Mouse (Mus musculus) heart, postnatal 0 days (tissue): ENCODE results near the gene Gng10. TPM values are rescaled to one million over a fixed set of nuclear protein-coding genes. Genes with fewer than 3 reads are reported as not detected.

ENCODE experiments used
- ATAC-seq: fragments of 200-750 bp; cut with Nextera tagmentation; 2 replicates; pipeline ENCODE4 v1.8.0; 2017; ENCODE audit warnings: low read depth, moderate number of reproducible peaks, moderate library complexity; ENCODE audit not compliant: insufficient read depth
- DNase-seq: peaks from one replicate; pipeline ENCODE4 v3.0.0-alpha.2; 2016; ENCODE audit warnings: low spot score
- H3K27ac ChIP-seq: fragments of 300-500 bp; sonication (generic); 2 replicates; pipeline ENCODE4 v1.5.1; 2014; ENCODE audit warnings: low read depth, mild to moderate bottlenecking
- H3K27me3 ChIP-seq: fragments of 300-500 bp; sonication (generic); 2 replicates; pipeline ENCODE4 v1.6.1; 2014; ENCODE audit warnings: low read length, mixed read lengths; ENCODE audit not compliant: control insufficient read depth, insufficient read depth
- H3K36me3 ChIP-seq: fragments of 300-500 bp; sonication (generic); replicated peaks from 2 replicates; pipeline ENCODE4 v1.6.1; 2014; ENCODE audit warnings: low read length, mixed read lengths; ENCODE audit not compliant: control insufficient read depth, insufficient read depth
- H3K4me1 ChIP-seq: fragments of 300-500 bp; sonication (generic); 2 replicates; pipeline ENCODE4 v1.6.1; 2014; ENCODE audit warnings: antibody characterized with exemption; ENCODE audit not compliant: control insufficient read depth, insufficient read depth
- H3K4me2 ChIP-seq: fragments of 300-500 bp; sonication (generic); 2 replicates; pipeline ENCODE4 v1.6.1; 2014; ENCODE audit warnings: low read depth, mild to moderate bottlenecking, low read length, moderate library complexity
- H3K4me3 ChIP-seq: fragments of 300-500 bp; sonication (generic); 2 replicates; pipeline ENCODE4 v1.5.1; 2014; ENCODE audit warnings: low read depth, low read length
- H3K9ac ChIP-seq: fragments of 300-500 bp; sonication (generic); replicated peaks from 2 replicates; pipeline ENCODE4 v1.6.1; 2014; ENCODE audit warnings: low read depth, low read length, mixed read lengths
- H3K9me3 ChIP-seq: fragments of 300-500 bp; sonication (generic); replicated peaks from 2 replicates; pipeline ENCODE4 v1.6.1; 2016; ENCODE audit warnings: low read length; ENCODE audit not compliant: control insufficient read depth
- CTCF ChIP-seq: IDR thresholded peaks from 2 replicates; pipeline ENCODE4 v1.5.1; 2016; ENCODE audit warnings: antibody characterized with exemption, control low read depth, low read depth
- EP300 ChIP-seq: IDR thresholded peaks from 2 replicates; pipeline ENCODE4 v1.6.1; 2016; ENCODE audit warnings: antibody characterized with exemption, low read depth
- WGBS: fragments of 180-500 bp; shearing (Covaris S2); extraction: QIAGEN DNeasy Blood & Tissue Kit; methylation state at CpG from one replicate; pipeline ENCODE4 v1.1.7; 2014; 5-methylcytosine and 5-hydroxymethylcytosine counted together
- polyA plus RNA-seq: library from polyadenylated mRNA; unstranded; fragments of >200 nt; fragmentation: Nextera tagmentation; extraction: Ambion mirVana; gene quantifications from 2 replicates; pipeline ENCODE4 v1.2.1, GENCODE M21; 2015
- total RNA-seq: library from RNA; depleted of rRNA; stranded (reverse); fragments of >200 nt; gene quantifications from 2 replicates; pipeline ENCODE4 v1.2.3, GENCODE M21; 2014; ENCODE audit warnings: low replicate concordance

The Gng10 gene
- total and polyA plus RNA-seq, 2 experiments from 2014 or later = 34.2 to 41.3 TPM

GRCm38 (mm10) chr4:58998688-58999087 is 36.2 kb upstream of the Gng10 start:
- no peaks in the 10 kb centered on the region for H3K27me3 ChIP-seq
- no peak overlapping the region for H3K4me2 ChIP-seq
- no peaks in the 10 kb centered on the region for H3K36me3 ChIP-seq
- TF ChIP-seq CTCF (no peak), EP300 (no peak)
- WGBS = 65% methylated on average over 1 of the region's 1 CpGs
- no peak overlapping the region for H3K27ac ChIP-seq
- DNase-seq = no peak
- ATAC-seq = no peak
- H3K4me3 ChIP-seq = no peak overlapping the region
- H3K9me3 ChIP-seq = no peaks in the 10 kb centered on the region
- H3K4me1 ChIP-seq = 0 out of 2 replicates have a peak, but pooled peaks cover 6% of the 10 kb centered on the region
- no peak overlapping the region for H3K9ac ChIP-seq

DNA sequence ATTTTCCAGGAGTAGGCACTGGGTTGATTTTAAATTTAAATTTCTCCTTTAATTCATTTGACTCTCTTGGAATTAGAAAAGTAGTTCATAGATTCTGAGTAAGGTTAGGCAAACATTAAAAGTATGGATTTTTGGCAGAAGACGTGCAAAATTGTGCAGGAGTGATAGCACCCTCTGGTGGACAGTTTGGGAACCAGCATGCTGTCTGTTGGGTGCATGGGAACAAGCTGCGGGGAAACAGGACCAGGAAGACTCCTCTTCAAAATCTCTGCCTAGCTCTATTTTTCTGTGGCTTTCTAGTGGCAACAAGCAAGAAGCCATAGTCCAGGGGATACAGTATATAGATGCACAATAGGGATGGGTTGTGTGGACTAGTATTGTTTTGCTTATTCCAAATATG is 35.2 kb upstream of the Gng10 start:
- Histone ChIP-seq H3K36me3 (no peaks in the 10 kb centered on the region), H3K27me3 (no peaks in the 10 kb centered on the region), H3K9ac (no peak overlapping the region), H3K4me1 (peaks cover 13% of the 10 kb centered on the region), H3K9me3 (no peaks in the 10 kb centered on the region), H3K4me2 (no peak overlapping the region), H3K4me3 (no peak overlapping the region), H3K27ac (no peak overlapping the region)
- TF ChIP-seq CTCF = peak; percentile 88
- TF ChIP-seq EP300 = no peak
- 7% methylated on average over 2 of the region's 2 CpGs for WGBS
- DNase-seq (peak; percentile 61), ATAC-seq (no peak)

DNA sequence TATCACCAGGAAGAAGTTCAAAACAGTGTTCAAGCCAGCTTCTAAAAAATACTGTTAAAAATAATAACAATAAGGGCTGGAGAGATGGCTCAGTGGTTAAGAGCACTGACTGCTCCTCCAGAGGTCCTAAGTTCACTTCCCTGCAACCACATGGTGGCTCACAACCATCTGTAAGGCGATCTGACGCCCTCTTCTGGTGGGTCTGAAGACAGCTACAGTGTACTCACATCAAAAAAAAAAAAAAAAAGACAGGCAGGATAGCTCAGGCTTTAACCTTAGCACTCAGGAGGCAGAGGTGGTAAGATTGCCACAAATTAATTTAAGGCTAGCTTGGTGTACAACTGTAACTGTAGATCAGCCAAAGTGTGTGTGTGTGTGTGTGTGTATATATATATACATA is 34.3 kb upstream of the Gng10 start:
- ATAC-seq = no peak
- H3K9me3 ChIP-seq = no peaks in the 10 kb centered on the region
- no peak for DNase-seq
- H3K4me3 ChIP-seq = no peak overlapping the region
- no peak overlapping the region for H3K27ac ChIP-seq
- H3K36me3 ChIP-seq = no peaks in the 10 kb centered on the region
- H3K4me1 ChIP-seq = peaks cover 22% of the 10 kb centered on the region
- no peaks in the 10 kb centered on the region for H3K27me3 ChIP-seq
- TF ChIP-seq EP300 (no peak), CTCF (peak; percentile 41)
- H3K4me2 ChIP-seq = no peak overlapping the region
- H3K9ac ChIP-seq = no peak overlapping the region
- WGBS = 0% methylated on average over 2 of the region's 2 CpGs

- DNase-seq (peak; percentile 86), ATAC-seq (peak; percentile 98)
- H3K27me3 ChIP-seq = no peaks in the 10 kb centered on the region
- no peaks in the 10 kb centered on the region for H3K36me3 ChIP-seq
- under 1% methylated on average over 65 of the region's 89 CpGs for WGBS
- peak within 1 kb of the TSS; percentile 90 for H3K4me3 ChIP-seq
- H3K9ac ChIP-seq = peak within 1 kb of the TSS; percentile 87
- peak within 1 kb of the TSS; percentile 84 for H3K4me2 ChIP-seq
- H3K4me1 ChIP-seq = peaks cover 23% of the 10 kb centered on the region
- peak within 1 kb of the TSS; percentile 90 for H3K27ac ChIP-seq
- no peaks in the 10 kb centered on the region for H3K9me3 ChIP-seq
- TF ChIP-seq EP300 = no peak
- TF ChIP-seq CTCF = no peak
These were observed 31.7 kb upstream of the Gng10 start, which contains the start of gene Gm20503 for GRCm38 (mm10) chr4:59002948-59003805. Gene Gm20503 (plus strand): TSS chr4:59003210.

DNA sequence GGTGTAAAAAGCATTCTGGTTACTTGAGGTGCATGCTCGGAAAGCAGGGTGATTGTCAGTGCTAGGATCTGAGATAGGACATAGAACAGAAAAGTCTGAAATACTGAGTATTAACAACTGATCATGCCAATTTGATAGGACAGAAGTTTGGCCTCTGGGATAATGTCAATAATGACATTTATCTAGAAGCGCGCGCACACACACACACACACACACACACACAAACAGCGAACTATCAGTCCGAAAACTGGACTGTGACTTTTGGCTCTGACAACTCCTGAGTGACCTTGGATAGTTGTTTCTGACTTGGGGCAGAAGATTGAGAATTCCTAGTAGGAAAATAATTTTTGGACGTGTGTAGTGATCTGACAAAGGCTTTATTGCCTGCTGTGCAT is 31.1 kb upstream of the Gng10 start:
- Histone ChIP-seq H3K4me3 (peak overlapping the region; percentile 90), H3K27me3 (no peaks in the 10 kb centered on the region), H3K4me2 (peak overlapping the region; percentile 84), H3K9ac (peak overlapping the region; percentile 87), H3K9me3 (no peaks in the 10 kb centered on the region), H3K4me1 (peaks cover 23% of the 10 kb centered on the region), H3K36me3 (no peaks in the 10 kb centered on the region), H3K27ac (peak overlapping the region; percentile 90; the same call in 1 of the 2 replicates)
- no peak for ATAC-seq
- TF ChIP-seq EP300 (no peak), CTCF (no peak)
- 10% methylated on average over 7 of the region's 7 CpGs for WGBS
- DNase-seq = no peak

DNA sequence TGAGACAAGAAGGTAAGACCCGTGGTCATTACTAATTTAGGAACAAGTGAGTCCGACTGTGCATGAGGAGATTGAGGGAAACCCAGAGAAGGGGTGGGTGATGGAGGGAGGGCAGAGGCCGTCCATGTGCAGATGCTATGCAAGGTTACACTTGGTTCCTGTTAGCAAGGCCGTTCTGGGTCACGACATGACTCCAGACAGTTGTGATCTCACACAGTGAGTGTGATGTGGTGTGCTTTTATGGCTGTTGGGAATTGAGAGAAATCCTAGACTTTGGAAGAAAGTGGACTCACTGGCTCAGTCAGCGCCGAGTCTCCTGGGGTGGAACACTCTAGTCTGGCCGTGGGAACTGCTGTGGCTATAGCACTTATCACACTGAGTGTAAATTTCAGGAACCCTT is 28.7 kb upstream of the Gng10 start:
- no peaks in the 10 kb centered on the region for H3K36me3 ChIP-seq
- 59% methylated on average over 8 of the region's 8 CpGs for WGBS
- H3K9me3 ChIP-seq = no peaks in the 10 kb centered on the region
- H3K9ac ChIP-seq = no peak overlapping the region
- TF ChIP-seq EP300 (no peak), CTCF (no peak)
- no peaks in the 10 kb centered on the region for H3K27me3 ChIP-seq
- no peak overlapping the region for H3K4me2 ChIP-seq
- no peak for ATAC-seq
- no peak overlapping the region for H3K4me3 ChIP-seq
- no peak overlapping the region for H3K27ac ChIP-seq
- DNase-seq = no peak
- H3K4me1 ChIP-seq = peaks cover 35% of the 10 kb centered on the region
